8 mouse cellular contexts compared by ENCODE assay signal in the genomic region with DNA sequence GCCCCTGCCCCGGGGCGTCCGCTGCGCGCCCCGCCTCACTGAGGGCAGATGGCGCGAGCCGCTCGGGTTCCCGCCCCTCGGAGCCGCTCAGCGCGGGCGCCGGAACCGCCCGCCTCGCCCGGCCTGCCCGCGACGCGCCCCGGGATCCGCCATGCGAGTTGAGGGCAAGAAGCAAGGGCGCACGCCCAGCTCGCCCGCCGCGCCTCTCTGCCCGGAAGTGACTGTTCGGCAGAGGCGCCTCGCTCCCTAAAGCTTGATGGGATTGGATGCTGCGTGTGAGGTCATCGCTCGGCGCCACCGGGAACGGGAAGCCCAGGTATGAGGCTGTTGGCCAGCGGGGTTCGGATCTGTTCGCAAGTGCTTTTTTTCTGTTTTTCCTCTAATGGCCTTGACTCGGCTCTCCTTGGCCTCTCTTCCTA. TPM values are rescaled to one million over a fixed set of nuclear protein-coding genes. Genes with fewer than 3 reads are reported as not detected.
DNase-seq lines count a peak whose midpoint lies in the region; ATAC-seq and TF ChIP-seq lines count a peak whose summit lies in the region.

A gene (minus strand): TSS at position 207 of the 419 bp plus-strand sequence.
A gene (plus strand): TSS at position 276 of the 419 bp plus-strand sequence.

- no peaks in the 10 kb centered on the region for H3K9me3 ChIP-seq in megakaryocyte, embryonic 14.5 days

- peaks cover 6% of the 10 kb centered on the region; the same call in 1 of the 2 replicates for H3K4me1 ChIP-seq in cortical plate, adult 2 months (ENCODE audit: control insufficient read depth, insufficient read depth, low read length)
- peaks cover 49% of the 10 kb centered on the region for H3K4me1 ChIP-seq in megakaryocyte, embryonic 14.5 days

- TF ChIP-seq POLR2A in cortical plate, adult 2 months (IDR thresholded peaks at IDR 0.05; ENCODE audit: extremely low read depth, insufficient read depth, low read length), result peak; percentile 84

- peaks cover 14% of the 10 kb centered on the region for H3K36me3 ChIP-seq in megakaryocyte, embryonic 14.5 days (replicated peaks; ENCODE audit: low read length)

- H3K27me3 ChIP-seq in megakaryocyte, embryonic 14.5 days (replicated peaks), result no peaks in the 10 kb centered on the region

- ATAC-seq in activated CD4-positive, CD25-positive, alpha-beta regulatory T cell, adult 4 months, result peak; percentile 94

- peak within 1 kb of the TSS; percentile 70 for H3K4me3 ChIP-seq in cortical plate, adult 2 months (ENCODE audit: insufficient read depth, low read length)
- peak within 1 kb of the TSS; percentile 99 for H3K4me3 ChIP-seq in megakaryocyte, embryonic 14.5 days (replicated peaks)

- TF ChIP-seq CTCF in cortical plate, adult 2 months (IDR thresholded peaks at IDR 0.05; ENCODE audit: extremely low read depth, insufficient read depth, low read length), result no peak

- peak; percentile 93 to 97 for DNase-seq in gastrocnemius, adult 8-10 months (ENCODE audit: low spot score in 2 of 2)
- peak; percentile 69 for DNase-seq in hindlimb bud, embryonic 11.5 days (ENCODE audit: extremely low spot score, low read depth, low spot score)
- peak; percentile 92 to 98 for DNase-seq in left cerebral cortex, adult 8-10 months (ENCODE audit: low spot score in 2 of 2)
- peak; percentile 99 for DNase-seq in right cerebral cortex, postnatal 10 days (ENCODE audit: low spot score in 2 of 2)
- peak; percentile 91 for DNase-seq in urinary bladder, postnatal 25 days (ENCODE audit: low spot score)

- H3K27ac ChIP-seq in cortical plate, adult 2 months (ENCODE audit: insufficient read depth, low read length), result no peak within 1 kb of the TSS; the same call in 1 of the 2 replicates

RNA-seq across cellular contexts. Expression of the first gene that starts in this region (rescaled TPM):
- polyA plus RNA-seq in activated CD4-positive, CD25-positive, alpha-beta regulatory T cell, adult 4 months (2017; shearing (Covaris generic)), result 1 to 10 TPM; 3.5 to 4.2 TPM
- polyA plus RNA-seq in cortical plate, adult 2 months (2012; rRNA removed), result 24.8 and 27.0 TPM in 2 replicates
- total RNA-seq in gastrocnemius, adult 8-10 months (2022), result 10 to 100 TPM; 15.9 to 20.6 (median 16.7) TPM
- total RNA-seq in left cerebral cortex, adult 8-10 months (2022), result 10 to 100 TPM; 42.5 to 44.2 (median 43.9) TPM
- 0.95 and 2.2 TPM in 2 replicates for polyA plus RNA-seq in megakaryocyte, embryonic 14.5 days (2012; ENCODE audit: insufficient read depth, low replicate concordance)

RNA-seq across cellular contexts. Expression of the second gene that starts in this region (rescaled TPM):
- polyA plus RNA-seq in activated CD4-positive, CD25-positive, alpha-beta regulatory T cell, adult 4 months (2017; shearing (Covaris generic)), result 10 to 100 TPM; 12.5 to 16.2 TPM
- 11.1 and 11.7 TPM in 2 replicates for polyA plus RNA-seq in cortical plate, adult 2 months (2012; rRNA removed)
- total RNA-seq in gastrocnemius, adult 8-10 months (2022), result 1 to 10 TPM; 5.5 to 8.0 (median 6.5) TPM
- 10 to 100 TPM in 3 of 4 experiments, 1 to 10 TPM in 1; 9.8 to 14.5 (median 12.9) TPM for total RNA-seq in left cerebral cortex, adult 8-10 months (2022)
- 8.7 TPM in 1 of 2 replicates, not detected in the other for polyA plus RNA-seq in megakaryocyte, embryonic 14.5 days (2012; ENCODE audit: insufficient read depth, low replicate concordance)
